Mouse (Mus musculus): ENCODE results near the gene Olfr270. TPM values are rescaled to one million over a fixed set of nuclear protein-coding genes. Genes with fewer than 3 reads are reported as not detected.

Olfr270 gene
- total RNA-seq (2012; rRNA removed) (not detected in 2 replicates), polyA plus RNA-seq (2012; ENCODE audit: insufficient read depth in 1 of 2, insufficient read length in 2 of 2, low read depth in 1 of 2, low replicate concordance in 2 of 2, missing spikeins in 1 of 2) (not detected)

DNA sequence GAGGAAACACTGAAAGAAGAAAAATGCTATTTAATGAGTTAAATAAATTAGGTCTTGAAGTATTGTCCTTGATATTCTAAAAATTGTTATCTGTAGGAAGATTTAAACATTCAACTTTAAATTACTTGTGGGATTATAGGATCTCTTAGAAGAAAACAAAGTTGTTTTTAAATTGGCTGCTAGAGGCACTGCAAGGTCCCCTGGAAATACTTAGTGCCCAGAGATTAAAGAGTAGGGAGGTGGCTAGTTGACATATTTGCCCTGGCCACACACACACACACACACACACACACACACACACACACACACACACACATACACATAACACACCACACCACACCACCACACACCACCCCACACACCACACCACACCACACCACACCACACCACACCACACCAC is at the start of gene Olfr270:
Gene Olfr270 (plus strand): TSS at position 301 of the 400 bp plus-strand sequence.
- no peak within 1 kb of the TSS for H3K4me3 ChIP-seq (ENCODE audit: control insufficient read depth in 1 of 2, insufficient read depth in 1 of 2, low read depth in 2 of 2, low read length in 2 of 2)
- H3K36me3 ChIP-seq (ENCODE audit: control insufficient read depth in 1 of 2, insufficient read depth in 2 of 2, low read length in 2 of 2), result no peaks in the 10 kb centered on the region
- no peaks in the 10 kb centered on the region for H3K9me3 ChIP-seq (replicated peaks; ENCODE audit: insufficient read depth, low read length)
- H3K4me1 ChIP-seq (ENCODE audit: control insufficient read depth in 1 of 2, insufficient read depth in 2 of 2, low read length in 2 of 2), result no peaks in the 10 kb centered on the region
- no peak within 1 kb of the TSS for H3K9ac ChIP-seq (ENCODE audit: control insufficient read depth, low read depth, low read length, poor library complexity, severe bottlenecking)
- DNase-seq (ENCODE audit: low read depth, low spot score), result no peak
- H3K27me3 ChIP-seq (ENCODE audit: control insufficient read depth in 1 of 2, insufficient read depth in 2 of 2, low read length in 2 of 2), result no peaks in the 10 kb centered on the region
- H3K27ac ChIP-seq (ENCODE audit: control insufficient read depth, low read depth, low read length), result no peak within 1 kb of the TSS
- TF ChIP-seq MEF2A (IDR thresholded peaks at IDR 0.05; ENCODE audit: extremely low read depth, insufficient replicate concordance, low read depth, low read length, poor library complexity, severe bottlenecking) (no peak), ZNF384 (IDR thresholded peaks at IDR 0.05; ENCODE audit: low read depth, low read length) (no peak), JUND (IDR thresholded peaks at IDR 0.05; ENCODE audit: low read depth, low read length) (no peak), ZC3H11A (IDR thresholded peaks at IDR 0.05; ENCODE audit: low read depth, low read length) (no peak)
- no peaks in the 10 kb centered on the region for H3K79me2 ChIP-seq (ENCODE audit: control insufficient read depth, insufficient read depth, low read length, poor library complexity)

DNA sequence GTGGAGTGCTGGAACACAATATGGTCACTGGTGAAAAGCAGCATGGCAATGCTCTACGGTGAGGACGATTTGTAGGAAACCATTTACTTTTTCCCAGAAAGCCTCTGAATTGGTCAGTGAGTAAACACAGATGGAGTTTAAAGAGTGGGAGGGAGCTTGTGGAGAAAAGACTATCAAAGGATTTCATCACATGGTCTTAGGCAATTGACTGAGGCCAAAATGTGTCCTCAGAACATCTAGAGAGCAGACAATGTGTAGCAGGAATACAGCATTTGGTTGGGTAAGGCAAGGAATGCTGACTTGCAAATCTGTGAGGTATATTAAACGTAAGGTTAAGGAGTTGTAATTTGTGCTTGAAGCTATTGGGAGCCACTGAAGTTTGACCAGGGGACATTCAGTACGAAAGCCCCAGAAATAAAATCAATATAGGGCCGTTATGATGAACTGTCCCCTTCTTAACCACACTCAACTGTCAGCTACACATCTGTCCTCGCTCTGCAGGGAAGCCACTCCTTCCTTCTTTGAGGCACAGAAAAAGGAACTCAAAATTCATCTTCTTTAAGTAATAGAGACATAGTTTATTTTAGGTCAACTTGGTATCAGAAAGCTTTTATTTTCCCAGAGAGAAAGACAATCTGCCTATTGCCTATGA is 47.6 kb upstream of the Olfr270 start:
- no peaks in the 10 kb centered on the region for H3K36me3 ChIP-seq (ENCODE audit: control insufficient read depth in 1 of 2, insufficient read depth in 2 of 2, low read length in 2 of 2)
- TF ChIP-seq SIN3A (IDR thresholded peaks at IDR 0.05; ENCODE audit: low read length) (no peak), MYB (IDR thresholded peaks at IDR 0.05; ENCODE audit: low read depth, low read length) (peak; percentile 54; the same call in 1 of the 2 replicates), EP300 (IDR thresholded peaks at IDR 0.05; ENCODE audit: low read depth in 1 of 2, low read length in 2 of 2) (0 out of 4 replicates have a peak, but pooled peaks of 1 of the 2 experiments have one; percentile 43), CTCF (IDR thresholded peaks at IDR 0.05 in 2 of 3, conservative IDR thresholded peaks at IDR 0.05 in 1 of 3; ENCODE audit: control insufficient read depth in 1 of 3, insufficient read depth in 1 of 3, low read depth in 2 of 3, low read length in 3 of 3, poor library complexity in 1 of 3, severe bottlenecking in 1 of 3) (no peak), MAFK (IDR thresholded peaks at IDR 0.05; ENCODE audit: borderline replicate concordance, low read depth, low read length) (peak; percentile 61; the same call in 1 of the 2 replicates)
- no peak overlapping the region for H3K9ac ChIP-seq (ENCODE audit: control insufficient read depth, low read depth, low read length, poor library complexity, severe bottlenecking)
- H3K4me3 ChIP-seq (ENCODE audit: control insufficient read depth in 1 of 2, insufficient read depth in 1 of 2, low read depth in 2 of 2, low read length in 2 of 2), result no peak overlapping the region; a peak in 1 of 4 replicates
- H3K27me3 ChIP-seq (ENCODE audit: control insufficient read depth in 1 of 2, insufficient read depth in 2 of 2, low read length in 2 of 2), result no peaks in the 10 kb centered on the region
- H3K79me2 ChIP-seq (ENCODE audit: control insufficient read depth, insufficient read depth, low read length, poor library complexity), result no peaks in the 10 kb centered on the region
- H3K27ac ChIP-seq (ENCODE audit: control insufficient read depth, low read depth, low read length), result no peak overlapping the region
- DNase-seq (ENCODE audit: low read depth, low spot score), result peak; percentile 29
- H3K9me3 ChIP-seq (replicated peaks; ENCODE audit: insufficient read depth, low read length), result no peaks in the 10 kb centered on the region
- H3K4me1 ChIP-seq (ENCODE audit: control insufficient read depth in 1 of 2, insufficient read depth in 2 of 2, low read length in 2 of 2), result no peaks in the 10 kb centered on the region; a peak in 2 of 4 replicates

- H3K9me3 ChIP-seq (replicated peaks; ENCODE audit: insufficient read depth, low read length), result no peaks in the 10 kb centered on the region
- peak overlapping the region in 1 of 2 experiments; percentile 1; a peak in 1 of 4 replicates for H3K4me3 ChIP-seq (ENCODE audit: control insufficient read depth in 1 of 2, insufficient read depth in 1 of 2, low read depth in 2 of 2, low read length in 2 of 2)
- H3K9ac ChIP-seq (ENCODE audit: control insufficient read depth, low read depth, low read length, poor library complexity, severe bottlenecking), result no peak overlapping the region
- DNase-seq (ENCODE audit: low read depth, low spot score), result no peak
- TF ChIP-seq ETS1 (IDR thresholded peaks at IDR 0.05; ENCODE audit: low read depth, low read length) (no peak), TCF12 (IDR thresholded peaks at IDR 0.05; ENCODE audit: low read depth, low read length) (no peak), ZC3H11A (IDR thresholded peaks at IDR 0.05; ENCODE audit: low read depth, low read length) (no peak), MEF2A (IDR thresholded peaks at IDR 0.05; ENCODE audit: extremely low read depth, insufficient replicate concordance, low read depth, low read length, poor library complexity, severe bottlenecking) (no peak), CHD1 (IDR thresholded peaks at IDR 0.05; ENCODE audit: low read depth, low read length) (no peak), POLR2AphosphoS5 (IDR thresholded peaks at IDR 0.05; ENCODE audit: borderline replicate concordance, low read depth, low read length) (no peak), USF2 (IDR thresholded peaks at IDR 0.05; ENCODE audit: borderline replicate concordance in 1 of 2, insufficient read depth in 1 of 2, low read depth in 1 of 2, low read length in 2 of 2) (no peak), HCFC1 (IDR thresholded peaks at IDR 0.05; ENCODE audit: low read depth, low read length) (no peak), NRF1 (IDR thresholded peaks at IDR 0.05; ENCODE audit: insufficient read depth, low read depth, low read length, poor library complexity, severe bottlenecking) (no peak), RCOR1 (IDR thresholded peaks at IDR 0.05; ENCODE audit: low read depth, low read length) (no peak), MYC (IDR thresholded peaks at IDR 0.05; ENCODE audit: low read depth, low read length) (no peak), NELFE (IDR thresholded peaks at IDR 0.05; ENCODE audit: low read depth, low read length) (no peak), GATA1 (IDR thresholded peaks at IDR 0.05; ENCODE audit: low read depth, low read length) (no peak), MYB (IDR thresholded peaks at IDR 0.05; ENCODE audit: low read depth, low read length) (no peak), MXI1 (IDR thresholded peaks at IDR 0.05; ENCODE audit: low read depth, low read length) (no peak), ELF1 (IDR thresholded peaks at IDR 0.05; ENCODE audit: low read depth, low read length) (no peak), SIN3A (IDR thresholded peaks at IDR 0.05; ENCODE audit: low read length) (no peak)
- H3K79me2 ChIP-seq (ENCODE audit: control insufficient read depth, insufficient read depth, low read length, poor library complexity), result no peaks in the 10 kb centered on the region
- no peaks in the 10 kb centered on the region for H3K27me3 ChIP-seq (ENCODE audit: control insufficient read depth in 1 of 2, insufficient read depth in 2 of 2, low read length in 2 of 2)
- H3K27ac ChIP-seq (ENCODE audit: control insufficient read depth, low read depth, low read length), result no peak overlapping the region
- no peaks in the 10 kb centered on the region; a peak in 2 of 4 replicates for H3K4me1 ChIP-seq (ENCODE audit: control insufficient read depth in 1 of 2, insufficient read depth in 2 of 2, low read length in 2 of 2)
- H3K36me3 ChIP-seq (ENCODE audit: control insufficient read depth in 1 of 2, insufficient read depth in 2 of 2, low read length in 2 of 2), result no peaks in the 10 kb centered on the region
These were observed 47.0 kb upstream of the Olfr270 start for GRCm38 (mm10) chr4:52917311-52917688.

Data from MEL (cell line).